Mouse (Mus musculus): ENCODE results near the gene Pom121l2. TPM values are rescaled to one million over a fixed set of nuclear protein-coding genes. Genes with fewer than 3 reads are reported as not detected.
A peak's percentile ranks its signal among the peaks of the same experiment; 100 is the strongest.

Gene Pom121l2
- polyA plus RNA-seq, 1 experiment = not detected

DNA sequence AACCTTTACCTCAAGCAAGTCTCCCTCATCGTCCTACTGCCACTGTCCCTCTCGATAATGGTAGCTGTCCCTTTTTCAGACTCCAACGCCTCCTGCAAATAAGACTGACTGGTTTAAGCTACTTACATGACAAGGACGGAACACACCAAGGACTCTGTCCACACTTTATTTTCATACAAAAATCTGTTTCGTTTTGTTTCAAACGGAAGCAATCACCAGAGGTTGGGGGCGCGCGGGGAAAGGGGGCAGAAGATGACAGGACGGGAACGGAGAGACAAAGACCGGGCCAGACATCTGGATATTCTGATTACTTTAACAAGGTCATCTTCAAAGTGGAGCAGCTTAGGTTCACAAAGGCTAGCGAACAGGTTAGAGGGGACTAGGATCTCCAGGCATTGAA is 32.7 kb downstream of the Pom121l2 start:
- Histone ChIP-seq H3K4me1 (ENCODE audit: control insufficient read depth, insufficient read depth, low read length) (no peaks in the 10 kb centered on the region), H3K27ac (ENCODE audit: insufficient read depth, low read length) (no peak overlapping the region), H3K4me3 (ENCODE audit: insufficient read depth, low read length) (no peak overlapping the region)
- TF ChIP-seq CTCF (IDR thresholded peaks at IDR 0.05; ENCODE audit: extremely low read depth, insufficient read depth, low read length) = no peak
- no peak for TF ChIP-seq POLR2A (IDR thresholded peaks at IDR 0.05; ENCODE audit: extremely low read depth, insufficient read depth, low read length)

DNA sequence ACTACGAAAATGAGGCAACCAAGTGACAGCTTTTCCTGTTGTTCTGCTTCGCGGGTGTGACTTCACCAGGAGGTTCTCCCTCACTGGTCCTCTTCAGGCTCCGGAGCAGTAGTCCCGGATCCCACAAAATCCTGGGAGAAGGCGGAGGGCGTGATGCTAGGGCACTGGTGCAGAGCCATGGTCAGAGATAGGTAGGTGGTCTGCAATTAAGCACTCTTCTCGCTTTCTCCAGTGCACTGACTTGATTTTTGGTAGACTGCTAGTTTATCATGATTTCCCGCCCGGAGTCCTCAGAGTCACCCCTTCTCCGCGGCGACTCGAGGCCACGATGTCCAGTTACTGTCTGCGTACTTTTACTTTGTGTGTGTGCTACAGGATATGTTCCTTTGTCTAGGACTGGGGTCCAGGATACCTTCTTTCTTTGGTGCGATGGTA is 33.4 kb downstream of the Pom121l2 start:
- TF ChIP-seq POLR2A (IDR thresholded peaks at IDR 0.05; ENCODE audit: extremely low read depth, insufficient read depth, low read length) (no peak), CTCF (IDR thresholded peaks at IDR 0.05; ENCODE audit: extremely low read depth, insufficient read depth, low read length) (no peak)
- Histone ChIP-seq H3K4me1 (ENCODE audit: control insufficient read depth, insufficient read depth, low read length) (no peaks in the 10 kb centered on the region), H3K27ac (ENCODE audit: insufficient read depth, low read length) (no peak overlapping the region), H3K4me3 (ENCODE audit: insufficient read depth, low read length) (no peak overlapping the region)

DNA sequence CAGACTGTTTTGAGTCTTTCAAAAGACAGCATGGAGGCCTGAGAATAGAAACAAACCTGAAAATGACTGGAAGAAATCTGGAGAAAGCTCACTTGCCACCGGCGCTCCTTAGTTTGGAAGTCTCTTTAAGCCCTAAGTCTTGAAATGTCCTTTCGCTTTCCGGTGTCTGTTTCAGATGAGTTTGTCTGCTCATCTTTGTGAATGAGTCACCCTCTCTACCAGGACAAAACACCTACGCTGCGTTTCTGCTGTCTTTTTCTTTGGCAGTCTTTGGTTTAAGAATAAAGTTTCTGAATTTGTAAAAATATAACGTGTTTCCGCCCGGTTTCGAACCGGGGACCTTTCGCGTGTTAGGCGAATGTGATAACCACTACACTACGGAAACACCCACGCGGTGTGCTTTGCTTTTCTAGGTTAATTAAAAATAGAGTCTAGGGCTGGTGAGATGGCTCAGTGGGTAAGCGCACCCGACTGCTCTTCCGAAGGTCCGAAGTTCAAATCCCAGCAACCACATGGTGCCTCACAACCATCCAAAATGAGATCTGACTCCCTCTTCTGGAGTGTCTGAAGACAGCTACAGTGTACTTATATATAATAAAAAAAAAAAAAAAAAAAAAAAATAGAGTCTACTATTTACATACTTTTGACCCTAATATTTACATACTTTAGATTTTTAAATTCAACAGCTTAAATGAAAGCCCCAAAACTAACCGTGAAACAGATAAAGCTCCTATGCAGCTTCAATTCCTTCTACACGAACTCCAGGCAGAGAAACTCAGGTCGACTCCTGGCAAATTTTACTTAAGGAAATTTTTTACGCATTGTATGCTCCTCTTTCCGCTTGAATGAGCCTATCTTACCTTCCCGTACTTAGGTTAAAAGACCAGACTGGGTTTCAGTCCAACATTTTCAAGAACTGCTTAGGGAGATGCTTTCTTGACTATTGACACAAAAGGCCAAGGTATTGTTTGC is 34.8 kb downstream of the Pom121l2 start:
- no peak for TF ChIP-seq POLR2A (IDR thresholded peaks at IDR 0.05; ENCODE audit: extremely low read depth, insufficient read depth, low read length)
- TF ChIP-seq CTCF (IDR thresholded peaks at IDR 0.05; ENCODE audit: extremely low read depth, insufficient read depth, low read length) = no peak
- H3K27ac ChIP-seq (ENCODE audit: insufficient read depth, low read length) = no peak overlapping the region
- H3K4me1 ChIP-seq (ENCODE audit: control insufficient read depth, insufficient read depth, low read length) = no peaks in the 10 kb centered on the region
- H3K4me3 ChIP-seq (ENCODE audit: insufficient read depth, low read length) = no peak overlapping the region

DNA sequence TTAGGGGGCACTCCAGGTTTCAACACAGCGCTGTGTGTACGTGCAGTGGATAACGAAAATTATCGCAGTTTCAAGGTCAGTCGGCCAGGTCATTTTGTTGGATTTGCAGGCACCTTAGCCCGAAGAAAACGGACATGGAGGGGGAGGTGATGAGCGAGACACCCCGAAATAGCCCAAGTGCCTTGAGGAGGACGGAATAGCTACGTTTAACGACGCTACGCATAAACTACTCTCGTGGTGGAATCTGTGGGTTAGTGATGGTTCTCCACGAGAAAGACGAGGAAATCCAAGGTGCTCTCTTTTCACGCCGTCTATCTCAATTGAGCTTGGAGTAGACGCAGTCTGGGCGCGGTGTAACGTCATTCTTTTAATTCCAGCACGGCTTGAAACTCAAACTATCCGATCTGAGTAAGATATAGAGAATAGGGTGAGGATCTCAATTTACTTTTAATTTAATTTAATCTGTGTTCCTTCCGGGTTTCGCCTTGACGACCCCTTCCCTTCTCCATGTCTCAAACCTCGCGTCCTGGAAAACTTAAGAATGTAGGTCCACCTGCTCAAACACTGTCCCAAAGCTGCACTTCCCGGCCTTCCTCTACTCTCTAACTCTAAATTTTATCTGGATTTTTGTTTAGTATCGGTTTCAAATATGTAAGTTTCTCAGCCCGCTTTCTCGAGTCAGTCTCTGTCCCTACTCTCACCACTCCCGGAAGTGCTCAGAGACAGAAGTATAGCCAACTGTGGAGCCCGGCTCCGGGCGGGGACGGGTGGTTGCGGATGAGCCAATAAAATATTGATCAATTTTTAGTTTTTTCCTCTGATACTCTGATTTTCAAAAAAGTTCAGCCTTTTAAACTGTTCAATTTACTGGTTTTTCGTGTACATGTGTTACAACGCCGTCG is 39.2 kb downstream of the Pom121l2 start:
- Histone ChIP-seq H3K4me1 (ENCODE audit: control insufficient read depth, insufficient read depth, low read length) (no peaks in the 10 kb centered on the region), H3K27ac (ENCODE audit: insufficient read depth, low read length) (no peak overlapping the region), H3K4me3 (ENCODE audit: insufficient read depth, low read length) (peak overlapping the region; percentile 27)
- TF ChIP-seq POLR2A (IDR thresholded peaks at IDR 0.05; ENCODE audit: extremely low read depth, insufficient read depth, low read length) (no peak), CTCF (IDR thresholded peaks at IDR 0.05; ENCODE audit: extremely low read depth, insufficient read depth, low read length) (no peak)

DNA sequence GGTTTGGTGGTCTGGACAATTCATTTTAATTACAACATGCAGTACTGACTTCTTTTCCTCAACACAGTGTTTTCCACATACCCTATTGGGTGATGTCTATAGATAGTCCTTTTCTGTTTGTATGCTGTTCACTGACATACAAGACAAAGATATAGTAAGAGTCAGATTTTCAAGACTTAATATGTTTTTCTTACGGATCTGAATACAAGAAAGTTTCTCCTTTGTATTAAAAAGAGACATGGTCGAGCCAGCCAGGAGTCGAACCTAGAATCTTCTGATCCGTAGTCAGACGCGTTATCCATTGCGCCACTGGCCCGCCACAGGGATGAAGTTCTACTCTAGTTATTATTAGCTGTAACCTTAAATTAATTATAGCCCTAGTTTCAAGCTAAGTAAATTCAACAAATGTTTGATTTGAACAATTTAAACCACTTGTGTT is 39.9 kb downstream of the Pom121l2 start:
- H3K27ac ChIP-seq (ENCODE audit: insufficient read depth, low read length) = no peak overlapping the region
- H3K4me3 ChIP-seq (ENCODE audit: insufficient read depth, low read length) = peak overlapping the region; percentile 27; the same call in 1 of the 2 replicates
- no peaks in the 10 kb centered on the region for H3K4me1 ChIP-seq (ENCODE audit: control insufficient read depth, insufficient read depth, low read length)
- no peak for TF ChIP-seq CTCF (IDR thresholded peaks at IDR 0.05; ENCODE audit: extremely low read depth, insufficient read depth, low read length)
- TF ChIP-seq POLR2A (IDR thresholded peaks at IDR 0.05; ENCODE audit: extremely low read depth, insufficient read depth, low read length) = no peak

DNA sequence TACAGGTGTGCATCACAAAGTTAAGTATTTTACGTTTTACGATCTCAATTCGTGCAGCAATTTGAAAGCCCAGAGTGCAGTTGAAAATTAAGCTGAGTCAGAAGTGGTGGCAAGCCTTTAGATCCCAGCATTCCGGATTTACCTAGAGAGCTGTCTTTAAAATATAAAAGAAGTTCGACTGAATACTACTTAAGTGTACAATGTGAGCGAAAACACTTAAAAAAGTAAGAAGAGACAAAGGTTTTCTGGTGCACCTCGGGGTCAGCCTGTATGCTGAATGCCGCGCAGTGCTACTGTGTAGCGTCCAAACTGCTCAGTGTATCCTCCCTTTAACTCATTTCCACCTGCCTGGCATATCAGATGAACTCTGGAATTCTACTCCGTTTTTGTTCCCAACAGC is 40.6 kb downstream of the Pom121l2 start:
- H3K27ac ChIP-seq (ENCODE audit: insufficient read depth, low read length) = no peak overlapping the region
- H3K4me1 ChIP-seq (ENCODE audit: control insufficient read depth, insufficient read depth, low read length) = no peaks in the 10 kb centered on the region
- TF ChIP-seq CTCF (IDR thresholded peaks at IDR 0.05; ENCODE audit: extremely low read depth, insufficient read depth, low read length) (no peak), POLR2A (IDR thresholded peaks at IDR 0.05; ENCODE audit: extremely low read depth, insufficient read depth, low read length) (no peak)
- H3K4me3 ChIP-seq (ENCODE audit: insufficient read depth, low read length) = peak overlapping the region; percentile 27

DNA sequence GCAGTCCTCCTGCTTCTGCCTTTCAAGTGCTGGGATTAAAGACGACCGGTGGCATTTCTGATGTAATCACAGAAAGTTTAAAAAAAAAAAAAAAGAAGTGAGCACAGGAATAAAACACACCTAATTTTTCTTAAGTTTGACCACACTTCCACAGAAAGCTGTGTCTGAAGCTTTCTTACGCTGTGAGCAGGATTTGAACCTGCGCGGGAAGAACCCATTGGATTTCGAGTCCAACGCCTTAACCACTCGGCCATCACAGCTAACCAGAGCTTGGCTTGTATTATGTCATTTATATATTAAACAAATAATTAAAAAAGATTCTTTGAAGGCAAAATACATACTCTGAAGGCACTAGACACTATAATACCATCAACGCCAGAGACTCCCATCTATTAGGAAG is 41.2 kb downstream of the Pom121l2 start:
- H3K4me3 ChIP-seq (ENCODE audit: insufficient read depth, low read length) = peak overlapping the region; percentile 27; the same call in 1 of the 2 replicates
- no peak overlapping the region for H3K27ac ChIP-seq (ENCODE audit: insufficient read depth, low read length)
- TF ChIP-seq CTCF (IDR thresholded peaks at IDR 0.05; ENCODE audit: extremely low read depth, insufficient read depth, low read length) = no peak
- no peaks in the 10 kb centered on the region for H3K4me1 ChIP-seq (ENCODE audit: control insufficient read depth, insufficient read depth, low read length)

DNA sequence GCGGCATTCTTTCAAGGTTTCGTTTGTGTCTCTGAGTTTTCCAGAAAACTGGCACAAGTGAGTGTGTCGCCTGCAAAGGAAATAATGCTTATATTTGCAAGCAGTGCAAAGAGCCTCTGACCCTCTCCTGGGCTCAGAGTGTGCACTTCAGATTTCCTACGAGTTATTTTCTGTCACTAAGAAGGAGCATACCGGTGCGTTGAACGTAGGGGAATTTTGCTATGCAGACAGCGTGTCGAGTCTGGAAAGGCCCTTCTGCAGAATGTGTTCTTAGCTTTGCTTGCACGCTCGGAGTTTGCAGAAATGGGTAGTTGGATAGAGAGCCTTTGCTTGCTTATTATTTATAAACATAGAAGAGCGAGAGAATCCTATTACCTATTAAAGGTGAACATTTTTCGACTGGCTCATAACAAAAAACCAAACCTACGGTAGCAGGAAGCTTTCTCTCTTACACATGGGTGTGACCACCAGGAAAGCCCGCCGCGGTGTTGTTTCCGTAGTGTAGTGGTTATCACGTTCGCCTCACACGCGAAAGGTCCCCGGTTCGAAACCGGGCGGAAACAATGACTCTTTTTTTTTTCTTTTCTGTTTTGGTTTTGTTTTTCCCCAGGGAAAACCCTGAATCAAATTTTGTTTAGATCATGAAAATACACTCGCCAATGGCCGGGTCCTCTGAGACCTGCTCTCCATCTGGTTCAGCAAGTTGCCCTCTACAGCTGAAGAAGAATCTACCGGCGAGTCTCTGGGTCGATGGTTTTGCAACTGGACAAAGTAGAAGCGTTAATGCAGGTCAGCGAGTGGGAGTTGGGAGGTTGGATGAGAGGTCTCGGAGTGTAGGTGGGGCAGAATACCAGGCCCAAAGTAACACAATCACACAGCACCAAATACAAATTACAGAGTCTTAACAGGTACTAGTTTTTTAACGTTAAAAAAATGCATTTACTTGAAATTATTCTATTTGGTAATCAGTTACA is 45.4 kb downstream of the Pom121l2 start:
- Histone ChIP-seq H3K4me3 (ENCODE audit: insufficient read depth, low read length) (peak overlapping the region; percentile 60), H3K27ac (ENCODE audit: insufficient read depth, low read length) (no peak overlapping the region), H3K4me1 (ENCODE audit: control insufficient read depth, insufficient read depth, low read length) (no peaks in the 10 kb centered on the region)
- no peak for TF ChIP-seq POLR2A (IDR thresholded peaks at IDR 0.05; ENCODE audit: extremely low read depth, insufficient read depth, low read length)
- TF ChIP-seq CTCF (IDR thresholded peaks at IDR 0.05; ENCODE audit: extremely low read depth, insufficient read depth, low read length) = no peak
